Mouse (Mus musculus) macrophage (primary cell): ENCODE data around the gene Ndufaf7. TPM values are rescaled to one million over a fixed set of nuclear protein-coding genes. Genes with fewer than 3 reads are reported as not detected.
A peak's percentile ranks its signal among the peaks of the same experiment; 100 is the strongest.

Experiments used
- H3K27ac ChIP-seq: fragments of 350-480 bp; formaldehyde crosslinking; 2 replicates; pipeline ENCODE4 v1.9.0; 2021
- H3K36me3 ChIP-seq: fragments of 350-480 bp; formaldehyde crosslinking; 2 replicates; pipeline ENCODE4 v1.9.0; 2021; ENCODE audit errors: inconsistent target
- H3K4me3 ChIP-seq: fragments of 350-480 bp; formaldehyde crosslinking; 2 replicates; pipeline ENCODE4 v1.9.0; 2021; ENCODE audit errors: inconsistent target
- H3K79me2 ChIP-seq: fragments of 350-480 bp; formaldehyde crosslinking; 2 replicates; pipeline ENCODE4 v1.9.0; 2021; ENCODE audit errors: inconsistent target
- WGBS: methylation state at CpG from one replicate; pipeline ENCODE4 v1.1.7; 2026; ENCODE audit warnings: inconsistent platforms; ENCODE audit not compliant: missing documents; 5-methylcytosine and 5-hydroxymethylcytosine counted together
- polyA plus RNA-seq: library from polyadenylated mRNA; stranded (reverse); fragments of 250-400 nt; gene quantifications from 3 replicates; pipeline ENCODE4 v1.2.4, GENCODE M21; 2018; ENCODE audit warnings: inconsistent platforms

Gene Ndufaf7
- polyA plus RNA-seq, 1 experiment from 2014 or later, result 8.5 TPM

- Histone ChIP-seq H3K27ac (no peak overlapping the region), H3K36me3 (peaks cover 46% of the 10 kb centered on the region), H3K79me2 (peaks cover 44% of the 10 kb centered on the region), H3K4me3 (peak overlapping the region; percentile 99)
- WGBS, result 0% methylated on average over 2 of the region's 2 CpGs
Observed at GRCm38 (mm10) chr17:78935857-78936256, 1.1 kb upstream of the Ndufaf7 start.

- Histone ChIP-seq H3K79me2 (peaks cover 44% of the 10 kb centered on the region), H3K27ac (peak overlapping the region; percentile 50; the same call in 1 of the 2 replicates), H3K4me3 (peak overlapping the region; percentile 99), H3K36me3 (peaks cover 31% of the 10 kb centered on the region; the same call in 1 of the 2 replicates)
- WGBS, result 15% methylated on average over 26 of the region's 26 CpGs
Observed at GRCm38 (mm10) chr17:78937229-78937853, 405 bp downstream of the Ndufaf7 start.

- WGBS, result 9% methylated on average over 3 of the region's 4 CpGs
- peaks cover 15% of the 10 kb centered on the region; the same call in 1 of the 2 replicates for H3K36me3 ChIP-seq
- H3K27ac ChIP-seq, result no peak overlapping the region
- peaks cover 29% of the 10 kb centered on the region for H3K79me2 ChIP-seq
- no peak overlapping the region for H3K4me3 ChIP-seq
Observed at GRCm38 (mm10) chr17:78938927-78939326, 2.0 kb downstream of the Ndufaf7 start.

GRCm38 (mm10) chr17:78942579-78942978, 5.6 kb downstream of the Ndufaf7 start:
- WGBS, result 92% methylated on average over 11 of the region's 11 CpGs
- H3K79me2 ChIP-seq, result no peaks in the 10 kb centered on the region
- H3K36me3 ChIP-seq, result no peaks in the 10 kb centered on the region; the same call in 1 of the 2 replicates
- no peak overlapping the region for H3K4me3 ChIP-seq
- H3K27ac ChIP-seq, result no peak overlapping the region

- Histone ChIP-seq H3K27ac (no peak overlapping the region), H3K4me3 (no peak overlapping the region), H3K36me3 (peaks cover 32% of the 10 kb centered on the region; the same call in 1 of the 2 replicates), H3K79me2 (no peaks in the 10 kb centered on the region)
- 91% methylated on average over 5 of the region's 5 CpGs for WGBS
Observed at GRCm38 (mm10) chr17:78951225-78951624, 14.3 kb downstream of the Ndufaf7 start.

GRCm38 (mm10) chr17:78952070-78952469, 15.1 kb downstream of the Ndufaf7 start:
- Histone ChIP-seq H3K79me2 (no peaks in the 10 kb centered on the region), H3K4me3 (no peak overlapping the region), H3K36me3 (peaks cover 40% of the 10 kb centered on the region), H3K27ac (no peak overlapping the region)
- WGBS, result 85% methylated on average over 5 of the region's 5 CpGs

- H3K27ac ChIP-seq, result no peak overlapping the region
- H3K4me3 ChIP-seq, result no peak overlapping the region
- peaks cover 44% of the 10 kb centered on the region for H3K36me3 ChIP-seq
- H3K79me2 ChIP-seq, result no peaks in the 10 kb centered on the region
- 94% methylated on average over 8 of the region's 8 CpGs for WGBS
Observed at GRCm38 (mm10) chr17:78953240-78953639, 16.3 kb downstream of the Ndufaf7 start.

GRCm38 (mm10) chr17:78959473-78959872, 22.5 kb downstream of the Ndufaf7 start:
- Histone ChIP-seq H3K27ac (no peak overlapping the region), H3K79me2 (no peaks in the 10 kb centered on the region), H3K4me3 (no peak overlapping the region), H3K36me3 (peaks cover 54% of the 10 kb centered on the region)
- WGBS, result 86% methylated on average over 6 of the region's 6 CpGs

GRCm38 (mm10) chr17:78964387-78964786, 27.5 kb downstream of the Ndufaf7 start:
- Histone ChIP-seq H3K36me3 (peaks cover 29% of the 10 kb centered on the region; the same call in 1 of the 2 replicates), H3K4me3 (no peak overlapping the region), H3K79me2 (no peaks in the 10 kb centered on the region), H3K27ac (no peak overlapping the region)
- 100% methylated on average over 1 of the region's 1 CpGs for WGBS

- H3K79me2 ChIP-seq, result no peaks in the 10 kb centered on the region
- H3K27ac ChIP-seq, result no peak overlapping the region
- H3K4me3 ChIP-seq, result no peak overlapping the region
- peaks cover 15% of the 10 kb centered on the region; the same call in 1 of the 2 replicates for H3K36me3 ChIP-seq
- WGBS, result 49% methylated on average over 11 of the region's 11 CpGs
Observed at GRCm38 (mm10) chr17:78966092-78966883, 29.4 kb downstream of the Ndufaf7 start.

GRCm38 (mm10) chr17:78968500-78968899, 31.6 kb downstream of the Ndufaf7 start:
- Histone ChIP-seq H3K36me3 (peaks cover 11% of the 10 kb centered on the region; the same call in 1 of the 2 replicates), H3K4me3 (no peak overlapping the region), H3K79me2 (no peaks in the 10 kb centered on the region), H3K27ac (no peak overlapping the region)
- WGBS, result 93% methylated on average over 3 of the region's 3 CpGs

GRCm38 (mm10) chr17:78983166-78983565, 46.2 kb downstream of the Ndufaf7 start:
- Histone ChIP-seq H3K36me3 (peaks cover 26% of the 10 kb centered on the region; the same call in 1 of the 2 replicates), H3K27ac (no peak overlapping the region), H3K79me2 (peaks cover 16% of the 10 kb centered on the region), H3K4me3 (no peak overlapping the region)
- WGBS, result 97% methylated on average over 6 of the region's 8 CpGs

GRCm38 (mm10) chr17:78983736-78984135, 46.8 kb downstream of the Ndufaf7 start:
- 90% methylated on average over 3 of the region's 3 CpGs for WGBS
- Histone ChIP-seq H3K4me3 (no peak overlapping the region), H3K27ac (no peak overlapping the region), H3K36me3 (peaks cover 26% of the 10 kb centered on the region; the same call in 1 of the 2 replicates), H3K79me2 (peaks cover 22% of the 10 kb centered on the region)

GRCm38 (mm10) chr17:78989015-78989414, 52.1 kb downstream of the Ndufaf7 start:
- H3K36me3 ChIP-seq, result peaks cover 7% of the 10 kb centered on the region; the same call in 1 of the 2 replicates
- H3K79me2 ChIP-seq, result peaks cover 72% of the 10 kb centered on the region
- H3K27ac ChIP-seq, result no peak overlapping the region
- WGBS, result 84% methylated on average over 8 of the region's 8 CpGs
- no peak overlapping the region for H3K4me3 ChIP-seq

GRCm38 (mm10) chr17:78991549-78991948, 54.6 kb downstream of the Ndufaf7 start:
- Histone ChIP-seq H3K79me2 (peaks cover 86% of the 10 kb centered on the region), H3K36me3 (no peaks in the 10 kb centered on the region), H3K27ac (no peak overlapping the region), H3K4me3 (no peak overlapping the region)
- 100% methylated on average over 2 of the region's 2 CpGs for WGBS
